Mouse (Mus musculus) C2C12 (cell line): ENCODE data around the gene Tm4sf20.

Experiments
- CTCF ChIP-seq: IDR thresholded peaks from one replicate; pipeline ENCODE4 v1.5.1; 2011; ENCODE audit not compliant: control insufficient read depth, insufficient read depth, insufficient read length
- MYOG ChIP-seq: IDR thresholded peaks from one replicate; pipeline ENCODE4 v1.6.1; 2011; ENCODE audit not compliant: control insufficient read depth, insufficient read length; ENCODE audit errors: extremely low read depth

DNA sequence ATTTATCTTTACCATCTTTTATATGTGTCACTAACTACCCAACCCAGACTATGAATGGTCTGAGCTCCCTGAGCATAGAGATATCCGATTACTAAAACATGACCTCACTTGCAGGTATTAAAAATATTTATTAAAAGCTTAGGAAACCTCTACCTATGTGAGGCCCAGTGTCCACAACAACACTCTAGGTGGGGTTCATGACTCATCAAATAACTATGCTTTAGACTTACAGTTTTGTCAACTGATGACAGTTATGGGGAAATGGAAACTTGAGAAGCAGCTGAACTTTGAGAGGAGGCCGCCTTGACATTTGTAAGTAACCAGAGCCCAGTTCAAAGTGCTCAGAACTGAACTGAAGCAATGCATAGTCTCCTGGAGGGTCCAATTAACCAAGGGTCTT lies 26.9 kb upstream of the Tm4sf20 start:
- TF ChIP-seq CTCF (no peak), MYOG (no peak)
